Mouse (Mus musculus): Measurements from ENCODE around the gene A130010J15Rik. TPM values are rescaled to one million over a fixed set of nuclear protein-coding genes. Genes with fewer than 3 reads are reported as not detected.

A130010J15Rik gene
- polyA plus RNA-seq, 1 experiment from 2014 or later = 11.9 TPM

DNA sequence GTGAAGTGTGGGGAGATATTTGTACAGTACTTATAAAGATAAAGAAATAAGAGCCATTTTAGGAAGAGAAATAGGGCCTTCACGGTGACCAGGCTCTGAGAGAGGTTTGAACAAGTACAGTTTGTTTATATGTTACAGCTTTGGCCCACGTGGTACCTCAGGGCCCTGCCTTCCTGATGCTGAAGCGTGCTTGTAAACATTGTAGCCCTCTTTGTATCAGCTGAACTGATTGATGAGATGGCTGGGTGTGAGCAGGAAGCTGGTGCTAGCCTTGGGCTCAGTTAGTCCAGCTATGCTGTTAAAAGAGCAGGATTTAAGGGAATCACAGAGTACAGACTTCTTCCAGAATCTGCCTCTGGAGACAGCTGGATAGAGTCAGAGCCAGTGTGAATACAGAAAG, 8.7 kb upstream of the A130010J15Rik start:
- no peak for ATAC-seq (replicated peaks; ENCODE audit: insufficient number of reproducible peaks, low FRiP score, low TSS enrichment)
- Histone ChIP-seq H3K4me2 (no peak overlapping the region), H3K27me3 (ENCODE audit: control insufficient read depth, insufficient read depth, low read length) (peaks cover 6% of the 10 kb centered on the region), H3K4me1 (ENCODE audit: control insufficient read depth, insufficient read depth, low read length) (peaks cover 5% of the 10 kb centered on the region; the same call in 1 of the 2 replicates), H3K9ac (ENCODE audit: low read depth, low read length) (no peak overlapping the region), H3K9me3 (replicated peaks; ENCODE audit: control insufficient read depth, low read length) (no peaks in the 10 kb centered on the region), H3K36me3 (ENCODE audit: control insufficient read depth, insufficient read depth, low read length) (no peaks in the 10 kb centered on the region), H3K4me3 (ENCODE audit: low read depth, low read length) (no peak overlapping the region), H3K27ac (ENCODE audit: low read depth, low read length) (no peak overlapping the region)
- WGBS (ENCODE audit: insufficient replicate concordance) = 28% methylated on average over 3 of the region's 3 CpGs

DNA sequence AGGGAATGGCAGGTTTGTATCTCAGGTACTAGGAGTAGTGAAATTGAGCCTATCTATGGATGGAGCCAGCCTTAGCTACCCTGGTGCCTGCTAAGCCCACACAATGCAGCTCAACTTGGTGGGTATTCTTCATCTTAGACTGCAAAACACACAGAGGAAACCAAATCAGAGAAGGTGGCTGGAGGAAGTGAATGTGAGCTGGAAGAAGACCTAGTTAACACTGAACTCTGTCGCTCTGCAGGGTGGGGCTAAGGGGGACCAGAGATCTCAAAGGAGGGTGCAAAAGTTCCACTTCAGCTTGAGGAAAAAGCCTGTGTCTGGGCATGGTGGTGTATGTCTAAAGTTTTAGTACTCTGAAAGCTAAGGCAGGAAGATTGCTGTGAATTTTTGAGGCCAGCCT, 8.2 kb upstream of the A130010J15Rik start:
- ATAC-seq (replicated peaks; ENCODE audit: insufficient number of reproducible peaks, low FRiP score, low TSS enrichment) = no peak
- no peaks in the 10 kb centered on the region for H3K9me3 ChIP-seq (replicated peaks; ENCODE audit: control insufficient read depth, low read length)
- H3K36me3 ChIP-seq (ENCODE audit: control insufficient read depth, insufficient read depth, low read length) = no peaks in the 10 kb centered on the region
- H3K27ac ChIP-seq (ENCODE audit: low read depth, low read length) = no peak overlapping the region
- 39% methylated on average over 1 of the region's 1 CpGs for WGBS (ENCODE audit: insufficient replicate concordance)
- no peak overlapping the region for H3K9ac ChIP-seq (ENCODE audit: low read depth, low read length)
- no peak overlapping the region for H3K4me3 ChIP-seq (ENCODE audit: low read depth, low read length)
- H3K4me2 ChIP-seq = no peak overlapping the region
- peaks cover 5% of the 10 kb centered on the region; the same call in 1 of the 2 replicates for H3K4me1 ChIP-seq (ENCODE audit: control insufficient read depth, insufficient read depth, low read length)
- H3K27me3 ChIP-seq (ENCODE audit: control insufficient read depth, insufficient read depth, low read length) = 0 out of 2 replicates have a peak, but pooled peaks cover 5% of the 10 kb centered on the region

DNA sequence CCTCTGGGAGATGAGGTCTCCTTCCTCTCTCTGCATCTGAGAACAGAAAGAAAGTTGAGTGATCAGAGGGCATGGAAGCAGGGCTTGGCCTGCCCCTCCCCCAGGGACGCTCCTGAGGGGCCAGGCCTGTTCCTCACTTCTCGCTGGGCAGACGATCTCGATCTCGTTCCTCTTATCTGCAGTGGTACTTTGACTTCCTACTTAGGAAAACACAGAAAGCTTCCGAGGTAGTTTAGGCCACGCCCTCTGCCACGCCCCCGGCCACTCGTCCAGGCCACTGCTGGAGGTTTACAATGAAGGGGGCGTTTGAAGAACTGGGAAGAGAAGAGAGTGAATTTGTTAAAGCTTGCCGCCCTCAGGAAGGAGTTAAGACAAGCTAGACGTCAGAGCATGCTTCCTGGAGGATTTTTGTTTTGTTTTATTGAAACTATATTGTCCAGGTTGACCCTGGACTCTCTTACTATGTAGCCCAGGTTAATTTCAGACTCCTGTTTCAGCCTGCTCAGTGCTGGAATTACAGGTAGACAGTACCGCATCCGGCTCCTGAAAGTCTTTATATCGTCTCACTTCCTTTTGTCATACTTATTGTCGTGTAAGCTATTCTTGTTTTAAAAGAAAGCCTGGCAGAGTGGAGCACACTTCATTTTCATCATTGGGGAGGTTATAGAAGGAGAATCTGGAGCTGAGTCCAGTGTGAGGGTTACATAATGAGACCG, 7.4 kb upstream of the A130010J15Rik start:
- Histone ChIP-seq H3K4me1 (ENCODE audit: control insufficient read depth, insufficient read depth, low read length) (peaks cover 5% of the 10 kb centered on the region; the same call in 1 of the 2 replicates), H3K27ac (ENCODE audit: low read depth, low read length) (no peak overlapping the region), H3K4me3 (ENCODE audit: low read depth, low read length) (peak overlapping the region; percentile 32), H3K27me3 (ENCODE audit: control insufficient read depth, insufficient read depth, low read length) (0 out of 2 replicates have a peak, but pooled peaks cover 1% of the 10 kb centered on the region), H3K36me3 (ENCODE audit: control insufficient read depth, insufficient read depth, low read length) (no peaks in the 10 kb centered on the region), H3K4me2 (peak overlapping the region; percentile 61), H3K9ac (ENCODE audit: low read depth, low read length) (peak overlapping the region; percentile 54), H3K9me3 (replicated peaks; ENCODE audit: control insufficient read depth, low read length) (no peaks in the 10 kb centered on the region)
- peak; percentile 58 for ATAC-seq (replicated peaks; ENCODE audit: insufficient number of reproducible peaks, low FRiP score, low TSS enrichment)
- WGBS (ENCODE audit: insufficient replicate concordance) = 12% methylated on average over 18 of the region's 18 CpGs

DNA sequence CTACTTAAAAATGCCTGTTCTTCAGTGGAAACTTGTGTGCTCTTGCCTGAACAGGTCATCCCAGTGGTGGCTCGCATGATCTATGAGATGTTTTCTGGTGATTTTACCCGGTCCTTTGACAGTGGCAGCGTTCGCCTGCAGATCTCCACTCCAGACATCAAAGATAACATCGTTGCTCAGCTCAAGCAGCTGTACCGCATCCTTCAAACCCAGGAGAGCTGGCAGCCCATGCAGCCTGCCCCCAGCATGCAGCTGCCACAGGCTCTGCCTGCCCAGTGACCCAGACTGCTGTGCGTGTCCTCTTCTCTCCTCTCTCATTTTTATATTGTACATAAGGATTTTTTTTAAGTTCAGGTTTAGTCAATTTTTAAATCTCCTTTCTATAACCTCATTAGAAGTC, 1.4 kb downstream of the A130010J15Rik start:
- no peak for ATAC-seq (replicated peaks; ENCODE audit: insufficient number of reproducible peaks, low FRiP score, low TSS enrichment)
- 72% methylated on average over 7 of the region's 7 CpGs for WGBS (ENCODE audit: insufficient replicate concordance)

DNA sequence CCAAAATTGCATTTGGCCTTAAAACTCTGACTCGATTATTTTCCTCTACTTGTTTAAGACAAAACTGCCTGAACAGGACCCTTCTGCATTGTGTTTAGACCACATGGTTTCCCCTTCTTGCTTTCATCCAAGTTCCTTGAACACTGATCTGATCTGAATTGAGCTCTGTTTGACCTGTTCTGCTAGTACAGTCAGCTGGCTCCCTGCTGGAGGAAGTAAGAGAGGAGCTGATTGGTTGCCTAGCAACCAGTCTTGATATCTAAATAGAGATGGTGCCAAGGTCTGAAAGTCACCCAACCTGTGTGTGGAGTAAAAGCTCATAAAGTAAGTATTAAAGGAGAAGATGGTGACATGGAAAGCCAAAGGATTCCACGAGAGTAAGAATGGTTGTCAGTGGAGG, 2.0 kb downstream of the A130010J15Rik start:
- no peak overlapping the region for H3K4me2 ChIP-seq
- H3K4me3 ChIP-seq (ENCODE audit: low read depth, low read length) = no peak overlapping the region
- peaks cover 12% of the 10 kb centered on the region for H3K4me1 ChIP-seq (ENCODE audit: control insufficient read depth, insufficient read depth, low read length)
- H3K36me3 ChIP-seq (ENCODE audit: control insufficient read depth, insufficient read depth, low read length) = no peaks in the 10 kb centered on the region
- 80% methylated on average over 2 of the region's 2 CpGs for WGBS (ENCODE audit: insufficient replicate concordance)
- H3K27ac ChIP-seq (ENCODE audit: low read depth, low read length) = no peak overlapping the region
- no peaks in the 10 kb centered on the region for H3K27me3 ChIP-seq (ENCODE audit: control insufficient read depth, insufficient read depth, low read length)
- no peaks in the 10 kb centered on the region for H3K9me3 ChIP-seq (replicated peaks; ENCODE audit: control insufficient read depth, low read length)
- no peak for ATAC-seq (replicated peaks; ENCODE audit: insufficient number of reproducible peaks, low FRiP score, low TSS enrichment)
- no peak overlapping the region for H3K9ac ChIP-seq (ENCODE audit: low read depth, low read length)

More for the DNA sequence above, 1.4 kb downstream of the A130010J15Rik start:
- H3K4me3 ChIP-seq (ENCODE audit: low read depth, low read length) = no peak overlapping the region
- no peak overlapping the region for H3K4me2 ChIP-seq
- no peaks in the 10 kb centered on the region for H3K27me3 ChIP-seq (ENCODE audit: control insufficient read depth, insufficient read depth, low read length)
- H3K27ac ChIP-seq (ENCODE audit: low read depth, low read length) = no peak overlapping the region
- peaks cover 10% of the 10 kb centered on the region for H3K4me1 ChIP-seq (ENCODE audit: control insufficient read depth, insufficient read depth, low read length)
- no peaks in the 10 kb centered on the region for H3K36me3 ChIP-seq (ENCODE audit: control insufficient read depth, insufficient read depth, low read length)
- no peak overlapping the region for H3K9ac ChIP-seq (ENCODE audit: low read depth, low read length)
- no peaks in the 10 kb centered on the region for H3K9me3 ChIP-seq (replicated peaks; ENCODE audit: control insufficient read depth, low read length)

DNA sequence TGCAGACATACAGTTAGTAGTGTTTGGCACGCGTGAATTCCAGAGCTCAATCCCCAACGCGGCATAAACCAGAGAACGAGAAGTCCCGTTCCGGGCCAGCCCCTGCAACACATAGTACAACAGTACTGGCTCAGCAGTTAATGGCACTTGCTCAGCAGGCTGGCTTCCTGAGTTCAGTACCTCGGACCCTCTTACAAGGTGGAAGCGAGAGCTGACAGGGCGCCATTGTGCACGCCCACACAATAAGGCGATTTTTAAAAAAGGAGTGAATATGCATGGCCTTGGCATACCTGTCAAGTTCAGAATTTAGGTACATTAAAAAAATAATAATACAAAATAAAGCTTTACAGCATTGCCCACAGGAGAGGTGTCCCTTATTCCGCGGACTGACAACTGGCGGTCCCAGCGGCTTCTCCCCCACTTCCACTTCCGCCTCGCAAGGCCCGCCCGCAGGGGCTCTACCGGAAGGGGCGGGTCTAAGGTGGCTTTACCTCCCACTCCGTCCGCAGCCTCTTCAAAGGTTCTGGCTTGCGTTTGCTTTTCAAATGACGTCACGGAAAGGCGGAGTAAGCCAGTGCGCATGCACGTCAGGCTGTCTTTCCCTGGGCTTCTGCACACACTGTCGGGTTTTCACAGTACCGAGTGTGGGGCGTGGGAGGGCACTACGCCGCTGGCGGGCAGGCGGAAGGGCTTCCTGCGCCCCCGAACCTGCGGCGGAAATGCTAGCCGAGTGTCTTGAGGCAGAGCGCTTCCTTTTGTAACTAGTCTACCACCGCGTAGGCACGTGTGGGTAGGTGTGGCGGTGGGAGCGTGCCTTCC, 5.4 kb downstream of the A130010J15Rik start:
- H3K4me1 ChIP-seq (ENCODE audit: control insufficient read depth, insufficient read depth, low read length) = peaks cover 15% of the 10 kb centered on the region
- H3K27ac ChIP-seq (ENCODE audit: low read depth, low read length) = peak overlapping the region; percentile 85
- no peaks in the 10 kb centered on the region for H3K36me3 ChIP-seq (ENCODE audit: control insufficient read depth, insufficient read depth, low read length)
- ATAC-seq (replicated peaks; ENCODE audit: insufficient number of reproducible peaks, low FRiP score, low TSS enrichment) = peak; percentile 99
- peak overlapping the region; percentile 89 for H3K4me2 ChIP-seq
- peak overlapping the region; percentile 81 for H3K4me3 ChIP-seq (ENCODE audit: low read depth, low read length)
- WGBS (ENCODE audit: insufficient replicate concordance) = under 1% methylated on average over 48 of the region's 48 CpGs
- no peaks in the 10 kb centered on the region for H3K9me3 ChIP-seq (replicated peaks; ENCODE audit: control insufficient read depth, low read length)
- H3K9ac ChIP-seq (ENCODE audit: low read depth, low read length) = peak overlapping the region; percentile 71
- no peaks in the 10 kb centered on the region for H3K27me3 ChIP-seq (ENCODE audit: control insufficient read depth, insufficient read depth, low read length)

DNA sequence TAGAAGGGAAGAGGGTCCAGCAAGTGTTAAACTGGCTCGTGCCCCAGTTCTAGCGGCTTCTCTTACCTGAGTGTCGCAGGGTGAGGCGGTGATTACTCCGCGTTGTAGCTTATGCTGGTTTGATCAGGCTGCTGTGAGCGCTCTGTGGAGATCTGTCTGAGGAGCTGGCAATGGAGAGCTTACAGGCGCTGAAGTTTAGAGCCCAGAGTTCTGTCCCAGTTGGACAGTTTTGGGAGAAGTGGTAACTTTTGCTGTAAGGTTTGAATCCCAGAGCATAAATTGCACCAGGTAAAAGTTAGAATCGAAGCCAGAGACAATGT, 5.9 kb downstream of the A130010J15Rik start:
- Histone ChIP-seq H3K4me2 (peak overlapping the region; percentile 89), H3K36me3 (ENCODE audit: control insufficient read depth, insufficient read depth, low read length) (no peaks in the 10 kb centered on the region), H3K27ac (ENCODE audit: low read depth, low read length) (peak overlapping the region; percentile 85), H3K4me1 (ENCODE audit: control insufficient read depth, insufficient read depth, low read length) (peaks cover 15% of the 10 kb centered on the region), H3K9ac (ENCODE audit: low read depth, low read length) (peak overlapping the region; percentile 71), H3K27me3 (ENCODE audit: control insufficient read depth, insufficient read depth, low read length) (no peaks in the 10 kb centered on the region), H3K4me3 (ENCODE audit: low read depth, low read length) (peak overlapping the region; percentile 81), H3K9me3 (replicated peaks; ENCODE audit: control insufficient read depth, low read length) (no peaks in the 10 kb centered on the region)
- ATAC-seq (replicated peaks; ENCODE audit: insufficient number of reproducible peaks, low FRiP score, low TSS enrichment) = no peak
- WGBS (ENCODE audit: insufficient replicate concordance) = 19% methylated on average over 9 of the region's 9 CpGs

DNA sequence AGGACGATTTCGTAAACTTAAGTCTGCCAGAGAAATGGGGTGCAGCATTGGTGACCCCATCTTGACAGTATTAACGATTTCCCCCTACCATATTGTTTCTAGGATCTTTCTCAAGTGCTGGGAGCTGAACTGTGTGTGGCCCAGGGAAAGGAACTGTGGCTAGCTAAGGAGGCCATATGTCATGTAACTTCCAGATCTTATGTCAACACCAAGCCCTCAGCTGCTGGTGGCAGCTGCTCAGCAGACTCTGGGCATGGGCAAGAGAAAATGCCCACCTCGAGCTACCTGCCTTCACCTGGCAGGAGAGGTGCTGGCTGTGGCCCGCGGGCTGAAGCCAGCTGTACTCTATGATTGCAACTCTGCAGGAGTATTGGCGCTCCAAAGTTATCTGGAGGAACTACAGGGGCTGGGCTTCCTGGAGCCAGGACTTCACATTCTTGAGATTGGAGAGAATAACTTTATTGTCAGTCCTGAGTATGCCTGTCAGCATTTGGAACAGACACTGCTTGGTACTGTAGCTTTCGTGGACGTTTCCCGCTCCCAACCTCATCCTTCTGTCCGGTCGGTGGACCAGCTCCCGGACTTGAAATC, 6.4 kb downstream of the A130010J15Rik start:
- no peaks in the 10 kb centered on the region for H3K9me3 ChIP-seq (replicated peaks; ENCODE audit: control insufficient read depth, low read length)
- peak overlapping the region; percentile 71 for H3K9ac ChIP-seq (ENCODE audit: low read depth, low read length)
- WGBS (ENCODE audit: insufficient replicate concordance) = 73% methylated on average over 13 of the region's 13 CpGs
- no peak for ATAC-seq (replicated peaks; ENCODE audit: insufficient number of reproducible peaks, low FRiP score, low TSS enrichment)
- H3K4me1 ChIP-seq (ENCODE audit: control insufficient read depth, insufficient read depth, low read length) = peaks cover 15% of the 10 kb centered on the region
- no peaks in the 10 kb centered on the region for H3K27me3 ChIP-seq (ENCODE audit: control insufficient read depth, insufficient read depth, low read length)
- peak overlapping the region; percentile 89 for H3K4me2 ChIP-seq
- H3K36me3 ChIP-seq (ENCODE audit: control insufficient read depth, insufficient read depth, low read length) = no peaks in the 10 kb centered on the region
- peak overlapping the region; percentile 81 for H3K4me3 ChIP-seq (ENCODE audit: low read depth, low read length)
- peak overlapping the region; percentile 85 for H3K27ac ChIP-seq (ENCODE audit: low read depth, low read length)
